9 mouse cellular contexts compared by ENCODE assay signal in genomic region chr7:81342356-81343094, GRCm38 (mm10). TPM values are rescaled to one million over a fixed set of nuclear protein-coding genes. Genes with fewer than 3 reads are reported as not detected.
DNase-seq lines count a peak whose midpoint lies in the region; ATAC-seq and TF ChIP-seq lines count a peak whose summit lies in the region.
"Had no signal": no experiment of that assay in that cellular context is flagged by ENCODE, and none has a peak within 500 bp of the region (broad histone marks: within the 10 kb centered on the region; RNA-seq: fewer than 3 reads in every experiment).

No protein-coding gene starts in this region.

- H3K9me3 ChIP-seq in ES-E14 (ENCODE audit: control insufficient read depth, insufficient read depth, low read depth, low read length), result no peaks in the 10 kb centered on the region
- no peaks in the 10 kb centered on the region for H3K9me3 ChIP-seq in hindbrain, embryonic 10.5 days
- no peaks in the 10 kb centered on the region for H3K9me3 ChIP-seq in liver, embryonic 15.5 days (replicated peaks)

- no peak for ATAC-seq in liver, embryonic 15.5 days (ENCODE audit: insufficient read depth)

- peak overlapping the region; percentile 100 for H3K9ac ChIP-seq in ES-E14 (ENCODE audit: insufficient read depth, low read depth, low read length, poor library complexity, severe bottlenecking)
- H3K9ac ChIP-seq in liver, embryonic 15.5 days, result peak overlapping the region; percentile 81

- peaks cover 40% of the 10 kb centered on the region for H3K36me3 ChIP-seq in ES-E14 (ENCODE audit: control insufficient read depth, insufficient read depth, low read length, poor library complexity, severe bottlenecking)
- peaks cover 67% of the 10 kb centered on the region for H3K36me3 ChIP-seq in hindbrain, embryonic 10.5 days
- H3K36me3 ChIP-seq in liver, embryonic 15.5 days (replicated peaks), result peaks cover 62% of the 10 kb centered on the region

- H3K27ac ChIP-seq in gastrocnemius, adult 2 months, result peak overlapping the region; percentile 3; the same call in 1 of the 2 replicates
- peak overlapping the region; percentile 22; the same call in 1 of the 2 replicates for H3K27ac ChIP-seq in ES-E14 (ENCODE audit: insufficient read depth, low read depth, low read length, poor library complexity, severe bottlenecking)
- no peak overlapping the region for H3K27ac ChIP-seq in hindbrain, embryonic 10.5 days
- peak overlapping the region; percentile 72; the same call in 1 of the 2 replicates for H3K27ac ChIP-seq in liver, embryonic 15.5 days (replicated peaks)

- peaks cover 0 to 12% of the 10 kb centered on the region in 2 experiments; a peak in 1 of 4 replicates for H3K4me1 ChIP-seq in ES-E14 (ENCODE audit: control insufficient read depth in 2 of 2, insufficient read depth in 2 of 2, low read length in 2 of 2, poor library complexity in 1 of 2)
- H3K4me1 ChIP-seq in hindbrain, embryonic 10.5 days (replicated peaks), result peaks cover 29% of the 10 kb centered on the region
- H3K4me1 ChIP-seq in liver, embryonic 15.5 days (replicated peaks), result peaks cover 21% of the 10 kb centered on the region

- in situ Hi-C loops in ES-E14 (cut with MboI; ENCODE audit: low sequenced_read_pairs in 2 of 2, unreplicated experiment in 2 of 2), result loop anchor here in 1 of 2 experiments (25.0 kb wide), 1 partner anchor 180 kb away; no protein-coding TSS in a partner anchor

- H3K27me3 ChIP-seq in hindbrain, embryonic 10.5 days (ENCODE audit: insufficient read depth, poor library complexity, severe bottlenecking), result no peaks in the 10 kb centered on the region
- no peaks in the 10 kb centered on the region; the same call in 1 of the 2 replicates for H3K27me3 ChIP-seq in liver, embryonic 15.5 days

- no peak for TF ChIP-seq CTCF in gastrocnemius, adult 2 months (IDR thresholded peaks at IDR 0.05)

- peak overlapping the region; percentile 90 for H3K4me3 ChIP-seq in gastrocnemius, adult 2 months
- H3K4me3 ChIP-seq in ES-E14 (ENCODE audit: insufficient read depth in 1 of 2, low read depth in 1 of 2, low read length in 2 of 2, poor library complexity in 1 of 2, severe bottlenecking in 1 of 2), result peak overlapping the region; percentile 90 to 97
- peak overlapping the region; percentile 99 for H3K4me3 ChIP-seq in hindbrain, embryonic 10.5 days
- peak overlapping the region; percentile 74 for H3K4me3 ChIP-seq in liver, embryonic 15.5 days (replicated peaks)

- WGBS in hindbrain, embryonic 10.5 days, result 77% methylated on average over 8 of the region's 8 CpGs
- 46% methylated on average over 8 of the region's 8 CpGs for WGBS in liver, embryonic 15.5 days (ENCODE audit: insufficient replicate concordance)

- peak overlapping the region; percentile 76 for H3K4me2 ChIP-seq in liver, embryonic 15.5 days

- no peak for DNase-seq in gastrocnemius, adult 2 months
- DNase-seq in gastrocnemius, postnatal 36 days, result no peak
- DNase-seq in ES-E14 (ENCODE audit: low read depth, low spot score), result no peak
- DNase-seq in hindbrain, embryonic 10.5 days (ENCODE audit: low spot score), result no peak
- DNase-seq in testis, postnatal 14 days (ENCODE audit: low spot score), result no peak
- DNase-seq in retina, postnatal 1 day, result no peak
- no peak for DNase-seq in ovary, postnatal 14 days (ENCODE audit: low spot score)
- DNase-seq: cerebellum, adult 9-10 months had no signal

- intact Hi-C loops in gastrocnemius, adult 2 months (cut with DNase I), result loop anchor here (10.0 kb wide), 1 partner anchor 1318 kb away; the partner anchor contains the start of gene Zfp710
- intact Hi-C loops in gastrocnemius, postnatal 36 days (cut with DNase I), result no loop called here

TF ChIP-seq in ES-E14, 5 proteins besides CTCF, POLR2A, EP300 and RAD21:
- no peak for TF ChIP-seq ZC3H11A (IDR thresholded peaks at IDR 0.05; ENCODE audit: borderline replicate concordance, low read depth, low read length)
- no peak for TF ChIP-seq CHD2 (IDR thresholded peaks at IDR 0.05; ENCODE audit: low read depth, low read length)
- TF ChIP-seq HCFC1 (IDR thresholded peaks at IDR 0.05; ENCODE audit: borderline replicate concordance, insufficient read depth, low read length), result no peak
- TF ChIP-seq MAFK (IDR thresholded peaks at IDR 0.05; ENCODE audit: insufficient read depth, low read depth, low read length), result no peak
- no peak for TF ChIP-seq ZNF384 (IDR thresholded peaks at IDR 0.05; ENCODE audit: low read depth, low read length)
TF ChIP-seq in ES-E14: peak in this region for 0.

RNA-seq across cellular contexts. Expression of gene Rps17, which starts 2.5 kb away (rescaled TPM):
- 100 to 1,000 TPM; 725 to 864 TPM for total RNA-seq in gastrocnemius, adult 2 months (2021)
- total RNA-seq in gastrocnemius, postnatal 36 days (2021), result 100 to 1,000 TPM; 615 to 766 TPM
- 3,128 and 3,434 TPM in 2 replicates for total RNA-seq in ES-E14 (2012; rRNA removed)
- polyA plus RNA-seq in hindbrain, embryonic 10.5 days (2016; fragmentation: Nextera tagmentation; extraction: Ambion mirVana), result 1,093 and 1,176 TPM in 2 replicates
- polyA plus RNA-seq in liver, embryonic 15.5 days (2015; fragmentation: Nextera tagmentation; extraction: Ambion mirVana), result 552 and 627 TPM in 2 replicates
